Mouse (Mus musculus) retina, postnatal 1 day (tissue): ENCODE results near the gene Crebrf.
A peak's percentile ranks its signal among the peaks of the same experiment; 100 is the strongest.

Experiments used
- DNase-seq: peaks from one replicate; pipeline ENCODE4 v3.0.0-alpha.2; 2012

Crebrf gene

DNA sequence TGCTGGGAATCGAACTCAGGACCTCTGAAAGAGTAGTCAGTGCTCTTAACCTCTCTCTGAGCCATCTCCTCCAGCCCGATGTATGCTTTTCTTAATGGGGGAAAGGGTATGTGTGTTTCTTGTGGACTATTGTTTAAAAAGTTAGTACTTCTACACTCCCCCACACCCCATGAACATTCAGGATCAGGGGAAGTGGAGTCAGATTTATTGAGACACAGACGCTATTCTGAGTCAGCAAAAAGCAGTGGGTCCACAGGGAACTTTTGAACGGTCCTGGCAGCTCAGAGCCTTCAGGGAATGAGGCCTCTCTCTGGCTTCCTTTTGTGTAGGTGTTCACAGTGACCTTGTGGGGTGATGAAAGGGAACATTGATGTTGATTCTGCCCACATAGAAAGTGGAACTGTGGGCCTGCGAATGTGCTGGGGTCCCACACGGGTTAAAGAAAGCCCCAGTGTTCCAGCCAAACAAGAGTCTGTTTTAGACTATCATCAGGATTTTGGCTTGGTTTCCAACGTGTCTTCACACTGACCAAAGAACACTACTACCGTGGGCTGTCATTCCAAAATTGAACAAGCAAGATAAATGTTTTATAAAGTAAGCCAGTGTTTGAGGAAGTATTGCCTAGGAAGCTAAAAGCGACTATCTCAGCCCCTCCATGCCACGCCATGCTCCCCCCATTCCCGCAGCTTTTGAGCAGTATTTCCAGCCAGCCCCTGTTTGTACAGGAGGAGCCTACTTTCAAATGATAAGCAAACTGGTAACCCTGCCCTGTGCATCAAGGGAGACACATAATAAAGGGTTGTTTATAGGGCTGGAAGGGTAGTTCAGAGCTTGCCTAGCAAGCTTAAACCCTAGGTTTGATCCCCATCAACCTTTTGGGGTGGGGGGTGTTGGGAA, 9.7 kb upstream of the Crebrf start:
- DNase-seq = no peak

GRCm38 (mm10) chr17:26707066-26707465, 8.4 kb upstream of the Crebrf start:
- DNase-seq = no peak

- no peak for DNase-seq
Observed at GRCm38 (mm10) chr17:26708499-26708898, 7.0 kb upstream of the Crebrf start.

- no peak for DNase-seq
Observed at GRCm38 (mm10) chr17:26708993-26709590, 6.4 kb upstream of the Crebrf start.

DNA sequence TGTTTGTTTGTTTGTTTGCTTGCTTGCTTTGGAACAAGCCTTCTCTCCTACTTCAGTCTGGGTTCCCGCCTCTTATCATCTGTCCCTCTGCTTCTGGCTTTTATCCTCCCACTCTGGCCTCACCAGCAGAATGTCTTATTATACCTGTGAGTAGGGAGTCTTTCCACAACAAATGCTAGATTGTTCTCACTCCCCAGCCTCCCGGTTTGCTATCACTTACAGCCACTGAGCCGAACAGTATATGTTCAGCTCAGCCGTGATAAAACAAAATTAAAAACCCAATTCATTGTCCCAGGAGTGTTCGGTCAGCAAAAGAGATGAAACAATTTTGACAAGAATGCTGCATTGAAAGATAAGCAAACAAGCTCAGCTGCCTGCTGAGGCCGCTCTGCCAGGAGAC, 5.4 kb upstream of the Crebrf start:
- DNase-seq = no peak

GRCm38 (mm10) chr17:26715916-26716717, 667 bp downstream of the Crebrf start:
- peak; percentile 99 for DNase-seq

DNA sequence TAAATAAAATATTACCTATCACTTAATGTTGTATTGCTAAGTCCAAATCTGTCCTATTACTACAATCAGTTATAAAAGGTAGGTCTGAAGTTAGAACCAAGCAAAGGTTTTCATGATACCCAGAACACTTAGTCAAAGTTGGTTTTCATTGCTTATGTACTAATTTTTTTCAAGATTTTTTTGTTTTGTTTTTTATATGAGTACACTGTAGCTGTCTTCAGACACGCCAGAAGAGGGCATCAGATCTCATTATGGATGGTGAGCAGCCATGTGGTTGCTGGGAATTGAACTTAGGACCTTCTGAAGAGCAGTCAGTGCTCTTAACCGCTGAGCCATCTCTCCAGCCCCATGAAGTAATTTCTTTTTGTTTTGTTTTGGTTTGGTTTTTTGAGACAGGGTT, 2.4 kb downstream of the Crebrf start:
- DNase-seq = no peak

DNA sequence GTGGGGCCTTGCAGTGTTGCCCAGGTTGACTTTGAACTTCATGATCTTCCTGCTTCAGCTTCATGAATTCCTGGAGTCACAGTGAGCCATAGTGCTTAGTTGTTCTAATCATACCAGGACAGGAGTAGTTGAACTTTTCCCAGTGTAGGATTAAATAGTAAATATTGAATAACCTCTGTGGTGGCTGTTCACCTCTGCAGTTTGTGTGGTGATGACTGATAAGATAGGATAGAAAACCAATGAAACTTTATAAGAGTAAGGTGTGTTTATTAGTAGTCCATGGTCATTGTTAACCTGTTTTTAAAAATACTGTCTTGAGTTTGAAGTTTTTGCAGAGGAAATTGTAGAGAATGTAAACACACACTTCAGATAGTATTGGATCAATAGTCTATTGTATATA, 4.0 kb downstream of the Crebrf start:
- DNase-seq = no peak

GRCm38 (mm10) chr17:26721802-26722201, 6.4 kb downstream of the Crebrf start:
- no peak for DNase-seq

DNA sequence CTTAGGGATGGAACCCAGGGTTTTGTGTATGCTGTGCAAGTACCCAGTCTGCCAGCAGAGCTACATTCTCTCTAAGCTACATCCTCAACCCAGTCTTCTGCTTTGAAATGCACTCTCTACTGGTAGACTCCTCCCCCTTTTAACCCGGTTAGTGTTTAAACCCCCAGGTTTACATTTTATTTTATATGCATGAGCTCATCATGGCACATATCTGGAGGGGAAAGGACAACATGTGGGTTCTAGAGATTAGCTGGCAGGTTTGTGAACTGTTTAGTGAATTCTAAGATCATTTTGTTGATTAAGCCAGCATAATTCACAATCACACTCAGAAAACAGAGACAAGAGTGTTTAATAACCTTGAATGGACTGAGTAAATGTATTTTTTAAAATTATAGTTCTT, 9.3 kb downstream of the Crebrf start:
- no peak for DNase-seq

GRCm38 (mm10) chr17:26726674-26727073, 11.2 kb downstream of the Crebrf start:
- DNase-seq = no peak

DNA sequence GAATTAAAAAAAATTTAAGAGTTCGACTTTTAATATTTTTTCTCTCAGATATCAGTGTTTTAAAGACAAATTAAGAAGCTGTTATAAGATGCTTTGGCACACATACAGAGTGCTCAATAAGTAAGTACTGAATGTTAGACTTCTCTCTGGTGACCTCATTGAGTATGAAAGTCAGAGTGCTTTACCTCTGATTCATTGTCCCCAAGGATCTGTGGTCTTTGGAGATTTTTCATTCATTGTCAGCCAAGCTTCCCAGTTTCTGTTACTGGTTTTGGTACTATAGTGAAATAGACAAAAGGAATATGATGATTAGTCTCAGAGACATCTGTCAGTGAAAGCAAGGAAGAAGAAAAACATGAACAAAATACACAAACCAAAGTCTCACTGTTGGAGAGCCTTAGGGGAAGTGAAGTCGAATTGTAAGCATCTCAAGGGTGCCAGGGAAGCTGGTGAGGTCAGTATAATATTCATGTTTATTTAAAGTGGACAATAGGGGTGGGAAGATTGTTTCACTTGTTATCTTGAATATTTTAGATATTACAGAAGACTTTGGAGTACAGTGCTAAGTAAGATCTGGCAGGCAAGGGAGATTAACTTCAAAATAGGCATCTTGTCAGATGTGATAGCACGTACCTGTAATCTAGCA, 11.8 kb downstream of the Crebrf start:
- DNase-seq = no peak

DNA sequence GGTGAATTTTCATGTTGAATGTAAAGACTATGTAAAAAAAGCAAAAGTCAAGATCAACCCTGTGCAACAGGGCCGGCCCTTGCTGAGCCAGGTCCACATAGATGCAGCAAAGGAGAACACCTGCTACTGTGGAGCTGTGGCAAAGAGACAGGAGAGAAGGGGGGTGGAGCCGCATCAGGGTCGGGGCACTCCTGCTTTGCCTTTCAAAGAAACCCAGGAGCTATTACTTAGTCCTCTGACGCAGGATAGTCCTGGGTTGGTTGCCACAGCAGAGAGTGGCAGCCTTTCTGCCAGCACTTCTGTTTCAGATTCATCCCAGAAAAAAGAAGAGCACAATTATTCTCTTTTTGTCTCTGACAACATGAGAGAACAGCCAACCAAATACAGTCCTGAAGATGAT, 27.1 kb downstream of the Crebrf start:
- no peak for DNase-seq

DNA sequence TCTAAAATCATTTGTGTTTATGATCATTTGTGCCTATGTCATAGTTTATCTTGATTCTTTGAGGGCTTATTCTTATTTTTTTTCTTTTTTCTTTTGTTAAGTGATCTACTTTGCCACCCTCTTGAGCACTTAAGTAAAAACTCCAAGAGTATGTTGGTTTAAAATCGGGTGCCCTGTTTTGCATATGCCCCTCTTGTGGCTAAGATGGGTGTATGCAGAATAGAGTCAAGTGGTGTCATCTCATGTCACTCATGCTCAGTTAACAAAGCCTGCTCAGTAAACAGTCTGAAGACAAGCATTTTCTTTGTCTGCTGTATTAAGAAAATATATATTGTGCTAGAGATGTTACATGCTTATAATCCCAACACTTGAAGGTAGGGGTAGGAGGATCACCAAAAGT, 27.8 kb downstream of the Crebrf start:
- no peak for DNase-seq

GRCm38 (mm10) chr17:26749975-26750374, 34.5 kb downstream of the Crebrf start:
- DNase-seq = no peak

DNA sequence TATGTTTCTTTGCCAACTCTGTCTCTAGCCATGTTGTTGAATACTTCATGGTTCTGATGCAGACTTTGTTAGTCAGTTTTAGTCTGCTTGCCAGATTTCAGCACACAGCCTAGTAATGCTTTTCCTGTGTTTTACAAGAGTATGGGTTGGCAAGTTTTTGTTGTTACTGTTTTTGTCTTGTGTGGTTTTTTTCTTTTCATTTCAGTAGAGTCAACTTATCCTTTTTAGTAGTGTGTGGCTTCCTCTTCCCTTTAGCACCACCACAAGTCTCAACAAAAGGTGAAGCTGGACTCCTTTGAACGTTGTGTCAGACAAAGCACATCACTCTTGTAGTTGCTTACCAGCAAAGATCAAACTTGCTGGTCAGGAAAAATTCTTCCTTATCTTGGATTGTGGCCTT, 36.8 kb downstream of the Crebrf start:
- DNase-seq = no peak

GRCm38 (mm10) chr17:26753476-26753875, 38.0 kb downstream of the Crebrf start:
- no peak for DNase-seq

DNA sequence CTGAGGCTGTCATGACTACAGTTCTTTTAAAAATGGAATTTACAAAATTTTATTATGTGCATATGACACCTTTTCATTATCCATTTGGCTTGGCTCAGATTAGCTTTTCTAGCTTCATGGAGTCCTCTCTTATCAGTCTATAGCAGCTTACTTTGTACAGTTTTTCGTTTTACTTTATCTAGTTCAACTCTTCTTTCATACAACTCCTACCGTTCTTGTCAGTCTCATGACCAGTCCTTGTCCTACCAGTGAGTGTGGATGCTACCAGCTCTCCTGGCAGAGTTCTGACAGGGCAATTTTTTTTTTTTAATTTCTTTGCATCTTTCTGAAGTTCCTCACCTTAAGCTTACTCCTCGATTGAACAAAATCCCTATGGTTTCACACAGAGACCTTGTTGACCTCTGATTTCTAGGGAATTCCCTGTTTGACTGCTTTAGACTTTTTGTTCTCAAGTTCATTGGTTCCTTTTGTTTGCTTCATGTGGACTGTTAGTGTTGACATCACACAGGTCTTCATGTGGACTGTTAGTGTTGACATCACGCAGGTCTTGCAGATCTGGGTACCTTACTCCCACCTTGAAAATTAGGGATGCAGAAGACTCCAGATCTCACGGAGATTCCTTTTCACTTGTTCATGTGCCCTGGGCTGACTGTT, 51.8 kb downstream of the Crebrf start:
- no peak for DNase-seq

- DNase-seq = no peak
Observed at GRCm38 (mm10) chr17:26767754-26768124, 52.3 kb downstream of the Crebrf start.

DNA sequence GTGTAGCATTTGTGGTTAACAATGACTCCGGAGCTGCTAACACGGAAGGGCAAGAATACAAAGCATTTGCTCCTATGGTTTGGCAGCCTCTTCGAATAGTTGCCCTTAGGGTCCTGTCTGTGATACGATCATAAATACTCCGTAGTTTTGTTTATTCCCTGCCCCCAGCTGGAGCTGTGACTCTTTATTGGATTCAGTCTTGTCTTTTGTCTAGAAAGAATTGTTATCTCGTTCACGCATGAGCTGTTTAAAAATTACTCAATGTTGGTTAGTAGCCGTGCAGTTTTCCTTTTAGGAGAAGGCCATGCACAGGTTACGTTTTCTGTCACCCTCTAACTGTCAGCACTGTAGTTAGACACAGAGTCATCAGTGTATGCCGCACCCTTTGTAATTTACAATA, 60.8 kb downstream of the Crebrf start:
- DNase-seq = peak; percentile 6

GRCm38 (mm10) chr17:26778001-26778400, 62.6 kb downstream of the Crebrf start:
- no peak for DNase-seq

DNA sequence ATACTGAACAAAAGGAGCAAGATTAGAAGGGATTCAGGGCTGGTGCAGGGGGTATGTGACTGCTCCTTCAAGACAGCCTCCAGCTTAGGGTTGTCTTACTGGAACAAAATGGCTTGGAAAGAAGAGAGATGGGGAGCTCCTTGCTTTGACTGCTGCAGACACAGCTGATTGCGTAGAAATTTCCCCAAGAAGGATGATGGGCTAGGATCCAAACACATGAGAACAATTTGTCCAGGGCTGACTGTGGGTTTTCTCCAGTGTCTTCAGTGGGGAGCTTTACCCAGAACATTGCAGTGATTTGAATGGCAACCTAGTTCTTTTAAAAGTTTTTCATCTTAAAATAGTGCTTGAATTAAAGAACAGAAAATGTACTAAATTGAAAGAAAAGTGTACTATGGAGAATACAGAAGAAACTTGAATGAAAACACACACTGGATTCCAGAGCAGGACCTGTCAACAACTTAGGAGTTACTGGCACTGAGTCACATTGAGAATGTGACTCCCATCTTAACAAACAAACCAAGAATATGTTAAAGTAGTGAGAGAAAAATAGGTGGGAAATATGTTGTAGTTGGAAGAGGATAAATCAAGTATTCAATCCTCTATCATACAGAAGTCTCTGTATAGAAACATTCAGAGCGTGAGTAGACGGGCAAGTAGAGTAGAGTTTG, 63.1 kb downstream of the Crebrf start:
- no peak for DNase-seq
